Mouse (Mus musculus) thymus, postnatal 10 days (tissue): ENCODE measurements around the gene Rhov.

Source experiments
- DNase-seq, 2 experiments: peaks; one replicate each; pipeline ENCODE4 v3.0.0; 2021; ENCODE audit warnings: low spot score in 2 of 2

Rhov gene

GRCm38 (mm10) chr2:119270643-119271331 is at the start of gene Rhov:
Rhov (minus strand) TSS chr2:119271272.
- DNase-seq = peak; percentile 37 to 65

- no peak for DNase-seq
Measured at GRCm38 (mm10) chr2:119320571-119320970, 49.5 kb upstream of the Rhov start.

- no peak for DNase-seq
Measured at GRCm38 (mm10) chr2:119318043-119318710, 47.1 kb upstream of the Rhov start.

- no peak for DNase-seq
Measured at GRCm38 (mm10) chr2:119314742-119315310, 43.8 kb upstream of the Rhov start.

GRCm38 (mm10) chr2:119313780-119314479 is 42.9 kb upstream of the Rhov start:
- DNase-seq = no peak

- no peak for DNase-seq
Measured at GRCm38 (mm10) chr2:119312380-119312958, 41.4 kb upstream of the Rhov start.

GRCm38 (mm10) chr2:119311544-119311943 is 40.5 kb upstream of the Rhov start:
- no peak for DNase-seq

GRCm38 (mm10) chr2:119304798-119305208 is 33.7 kb upstream of the Rhov start:
- no peak for DNase-seq

- no peak for DNase-seq
Measured at GRCm38 (mm10) chr2:119304391-119304790, 33.3 kb upstream of the Rhov start.

- no peak for DNase-seq
Measured at GRCm38 (mm10) chr2:119302876-119303275, 31.8 kb upstream of the Rhov start.

- DNase-seq = peak; percentile 59
Measured at GRCm38 (mm10) chr2:119300819-119301493, 29.9 kb upstream of the Rhov start.

- DNase-seq = peak; percentile 90 to 96
Measured at GRCm38 (mm10) chr2:119299981-119300818, 29.1 kb upstream of the Rhov start.

GRCm38 (mm10) chr2:119298839-119299238 is 27.8 kb upstream of the Rhov start:
- no peak for DNase-seq

- peak; percentile 39 to 67 for DNase-seq
Measured at GRCm38 (mm10) chr2:119298330-119298729, 27.3 kb upstream of the Rhov start.

GRCm38 (mm10) chr2:119297506-119297905 is 26.4 kb upstream of the Rhov start:
- no peak for DNase-seq

- DNase-seq = no peak
Measured at GRCm38 (mm10) chr2:119296756-119297155, 25.7 kb upstream of the Rhov start.

GRCm38 (mm10) chr2:119294411-119294810 is 23.3 kb upstream of the Rhov start:
- no peak for DNase-seq

- no peak for DNase-seq
Measured at GRCm38 (mm10) chr2:119293776-119294390, 22.8 kb upstream of the Rhov start.

- DNase-seq = no peak
Measured at GRCm38 (mm10) chr2:119293311-119293710, 22.2 kb upstream of the Rhov start.

- DNase-seq = no peak
Measured at GRCm38 (mm10) chr2:119292852-119293251, 21.8 kb upstream of the Rhov start.
